Mouse (Mus musculus): ENCODE measurements at regions not wholly inside any gene's neighbourhood (a gene's known extent, or its start where the extent isn't known, plus 50 kb on each side); places are given as distances from the start of the nearest gene placed in this dataset.

DNA sequence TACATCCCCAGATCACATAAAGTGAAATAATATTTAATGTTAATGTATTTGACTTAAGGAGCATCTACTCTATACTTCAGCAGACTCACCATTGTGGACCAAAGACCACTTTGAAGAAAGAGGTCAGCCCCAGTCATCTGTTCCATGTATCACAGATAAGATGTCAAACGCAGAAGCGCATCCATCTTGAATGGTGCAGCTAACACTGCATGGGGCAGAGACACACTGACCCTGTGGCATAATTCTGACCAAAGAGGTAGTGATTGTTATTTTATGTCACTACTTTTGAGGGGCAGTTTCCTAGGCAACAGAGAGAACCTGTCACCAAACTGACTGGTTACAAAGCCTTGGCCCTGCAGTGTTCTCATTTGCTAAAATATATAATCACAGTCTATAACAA is 97.8 kb upstream of the Tmtc1 start:
- no peak for DNase-seq (ENCODE audit: low read depth)

- DNase-seq (ENCODE audit: low read depth), result no peak
Measured at GRCm38 (mm10) chr6:148539207-148539960, 95.2 kb upstream of the Tmtc1 start.

DNA sequence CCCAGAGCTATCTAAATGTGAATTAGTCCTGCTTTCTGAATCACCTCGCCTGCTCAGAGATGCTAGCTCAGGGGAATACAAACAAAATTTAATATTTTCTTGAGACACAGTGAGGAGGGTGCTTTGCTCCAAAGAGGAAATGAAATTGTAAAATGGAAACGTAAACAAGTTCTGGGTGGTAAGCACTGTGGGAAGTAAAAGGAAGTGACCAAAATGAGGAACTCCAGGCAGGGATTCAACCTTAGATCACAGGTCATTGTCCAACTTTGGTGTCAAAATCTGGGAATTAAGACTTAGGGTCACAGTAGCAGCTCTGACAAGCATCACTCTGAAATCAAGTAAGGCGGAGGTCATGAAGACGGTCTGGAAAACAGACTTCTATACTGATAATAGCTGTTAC is 90.2 kb upstream of the Tmtc1 start:
- no peak for DNase-seq (ENCODE audit: low read depth)

GRCm38 (mm10) chr6:148531068-148531467 is 86.9 kb upstream of the Tmtc1 start:
- no peak for DNase-seq (ENCODE audit: low read depth)

DNA sequence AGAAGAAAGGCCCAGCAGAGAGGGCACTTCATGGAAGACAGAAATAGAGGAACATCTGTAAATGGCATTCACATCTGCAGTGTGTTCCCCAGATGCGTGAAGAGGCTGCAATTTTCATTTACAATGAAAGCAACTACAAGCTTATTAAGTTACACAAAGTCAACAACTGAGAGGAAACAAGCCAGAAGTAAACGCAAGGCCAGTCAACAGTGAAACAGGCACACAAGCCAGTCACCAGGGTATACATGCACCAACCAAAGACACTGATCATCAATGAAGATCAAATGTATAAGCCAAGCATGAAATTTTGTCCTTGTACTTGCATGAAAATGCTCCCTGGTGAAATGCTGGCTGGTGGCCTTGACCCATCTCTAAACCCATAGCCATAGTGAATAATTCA is 84.4 kb upstream of the Tmtc1 start:
- DNase-seq (ENCODE audit: low read depth), result no peak

DNA sequence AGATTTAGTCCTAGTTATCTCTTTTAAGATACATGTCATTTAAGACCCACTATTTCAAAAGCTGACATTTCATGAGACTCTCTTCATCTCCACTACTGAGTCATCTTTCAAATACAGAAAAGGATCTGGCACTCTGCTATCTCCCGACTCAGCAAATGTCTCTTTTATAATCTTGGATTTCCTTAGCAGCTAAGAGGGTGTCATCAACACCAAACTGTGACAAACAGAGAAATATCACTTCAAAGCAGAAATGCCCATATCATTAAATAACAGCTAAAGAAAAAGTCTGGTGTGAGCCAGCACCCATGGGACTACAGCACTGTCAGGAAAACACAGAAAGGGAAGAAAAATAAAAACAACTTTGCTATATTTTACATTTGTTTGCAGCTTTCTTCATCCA is 78.7 kb upstream of the Tmtc1 start:
- DNase-seq (ENCODE audit: low read depth), result no peak

- no peak for DNase-seq (ENCODE audit: low read depth)
Measured at GRCm38 (mm10) chr6:148517536-148518245, 73.5 kb upstream of the Tmtc1 start.

DNA sequence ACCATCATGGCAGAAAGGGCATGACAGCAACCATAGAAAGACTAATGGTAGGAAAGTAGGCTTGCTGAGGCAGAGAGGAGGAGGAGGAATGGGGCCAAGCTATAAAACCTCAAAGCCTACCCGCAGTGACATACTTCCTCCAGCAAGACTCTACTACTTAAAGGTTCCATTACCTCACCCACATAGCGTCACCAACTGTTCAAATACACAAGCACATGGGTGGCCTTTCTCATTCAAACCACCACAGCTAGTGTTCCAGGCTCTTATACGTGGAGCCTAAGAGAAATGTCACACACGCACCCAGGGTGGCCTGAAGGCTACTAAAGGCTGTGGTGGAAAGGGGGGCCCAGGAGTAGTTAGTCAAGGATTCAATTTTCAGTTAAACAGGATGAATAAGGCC is 72.5 kb upstream of the Tmtc1 start:
- DNase-seq (ENCODE audit: low read depth), result no peak

DNA sequence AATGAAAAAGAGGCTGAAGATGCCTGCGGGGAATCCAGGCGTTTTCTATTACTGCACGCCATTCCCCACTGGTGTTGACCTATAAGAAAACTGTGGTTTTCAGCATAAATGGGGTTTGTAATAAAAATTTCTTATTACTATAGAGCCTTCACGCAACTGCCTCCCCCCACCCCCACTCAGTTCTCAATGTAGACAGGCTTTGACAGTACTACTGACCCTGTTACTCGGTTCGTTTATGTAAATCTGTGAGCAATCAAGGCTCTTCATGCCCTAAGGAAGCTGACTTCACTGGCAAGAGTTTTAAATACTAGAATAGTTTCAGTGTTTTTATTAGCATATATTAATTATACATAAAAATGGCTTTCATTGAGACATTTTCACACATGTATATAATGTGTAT is 70.9 kb upstream of the Tmtc1 start:
- no peak for DNase-seq (ENCODE audit: low read depth)

GRCm38 (mm10) chr6:148514645-148515044 is 70.5 kb upstream of the Tmtc1 start:
- no peak for DNase-seq (ENCODE audit: low read depth)

DNA sequence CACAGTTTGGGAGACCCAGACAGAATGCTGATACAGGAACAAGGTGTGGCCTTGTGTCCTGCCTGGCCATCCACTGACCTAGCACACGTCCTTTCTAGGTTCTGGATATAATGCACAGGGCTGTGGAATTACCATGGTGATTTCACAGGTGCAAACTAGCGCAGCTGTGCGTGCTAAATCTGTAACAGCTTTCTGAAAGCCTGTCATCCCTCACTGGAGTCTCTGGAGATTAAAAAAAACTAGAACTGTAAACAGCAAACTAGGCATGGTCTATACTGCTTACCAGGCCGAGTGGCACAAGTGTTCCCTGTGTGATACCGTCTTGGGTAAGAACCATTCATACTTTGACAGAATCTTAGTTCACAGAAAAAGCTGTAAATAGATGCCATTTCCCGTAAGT is 69.9 kb upstream of the Tmtc1 start:
- no peak for DNase-seq (ENCODE audit: low read depth)

DNA sequence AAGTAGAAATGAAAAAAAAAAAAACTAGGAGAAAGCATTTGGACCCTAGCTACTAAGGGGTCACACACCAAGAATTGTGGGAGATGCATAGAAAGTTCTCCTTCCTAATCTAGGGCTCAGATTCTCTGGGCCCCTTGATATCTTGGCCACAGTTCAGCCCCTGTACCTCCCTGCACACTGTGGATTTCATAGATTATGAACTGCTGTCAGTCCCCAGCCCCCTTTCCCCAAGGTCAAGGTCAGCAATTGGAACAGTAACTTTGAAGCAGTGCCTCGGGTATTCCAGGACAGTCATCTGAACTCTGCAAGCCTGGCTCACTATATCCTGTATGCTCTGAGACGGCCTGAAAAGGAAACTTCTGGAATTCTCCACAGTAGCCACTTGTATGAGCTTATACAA is 68.9 kb upstream of the Tmtc1 start:
- no peak for DNase-seq (ENCODE audit: low read depth)

DNA sequence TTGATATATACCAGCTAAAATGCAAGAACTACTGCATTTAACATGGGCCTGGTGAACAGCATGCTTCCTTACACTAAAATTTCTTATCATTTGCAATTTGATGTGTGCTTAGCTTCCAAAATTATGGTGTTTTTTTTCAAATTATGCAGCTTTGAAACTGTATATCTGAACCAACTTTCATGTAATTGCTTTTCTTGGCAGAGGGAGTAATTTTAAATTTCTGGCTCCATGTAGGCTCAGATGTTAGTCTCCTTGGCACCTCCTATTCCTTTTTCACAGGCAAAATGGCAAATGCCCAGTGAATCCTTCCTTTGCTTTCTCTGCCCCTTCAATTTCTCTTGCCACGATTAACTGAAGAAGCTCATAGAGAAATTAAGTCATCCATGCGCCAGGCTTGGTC is 61.1 kb upstream of the Tmtc1 start:
- no peak for DNase-seq (ENCODE audit: low read depth)

- no peak for DNase-seq (ENCODE audit: low read depth)
Measured at GRCm38 (mm10) chr6:148500251-148501179, 56.3 kb upstream of the Tmtc1 start.

Measured in naive thymus-derived CD4-positive, alpha-beta T cell, adult 2 months (primary cell).